Mouse (Mus musculus): Measurements from ENCODE around the gene Pex1.

DNA sequence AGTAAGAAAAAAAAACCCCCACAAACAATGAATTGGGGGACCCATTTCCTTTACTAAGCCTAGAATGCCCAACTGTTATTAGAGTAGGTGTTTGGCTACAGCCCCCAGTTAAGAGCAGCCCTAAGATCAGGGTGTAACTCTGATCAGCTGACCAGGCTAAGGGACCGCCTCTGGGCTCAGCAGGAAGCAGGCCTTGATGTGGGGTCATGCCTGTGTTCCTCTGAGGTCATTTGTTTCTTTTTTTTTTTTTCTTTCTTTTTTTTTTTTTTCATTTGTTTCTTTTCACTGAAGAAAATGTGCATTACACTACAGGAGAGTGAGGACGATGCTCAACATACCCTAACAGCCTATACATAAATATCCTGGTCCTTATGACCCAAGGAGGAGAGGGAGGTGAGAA lies 17.9 kb upstream of the Pex1 start:
- TF ChIP-seq CTCF (IDR thresholded peaks at IDR 0.05; ENCODE audit: insufficient read depth, low read depth, low read length) (no peak), POLR2A (IDR thresholded peaks at IDR 0.05; ENCODE audit: insufficient read depth, low read depth, low read length) (no peak)
